Mouse (Mus musculus) liver, embryonic 15.5 days (tissue): ENCODE measurements at regions not wholly inside any gene's neighbourhood (a gene's known extent, or its start where the extent isn't known, plus 50 kb on each side); places are given as distances from the start of the nearest gene placed in this dataset.

Source experiments
- ATAC-seq: fragments of 200-750 bp; cut with Nextera tagmentation; 2 replicates; pipeline ENCODE4 v1.8.0; 2017; ENCODE audit warnings: moderate number of reproducible peaks, mild to moderate bottlenecking, moderate library complexity; ENCODE audit not compliant: insufficient read depth
- H3K27ac ChIP-seq: fragments of 300-500 bp; sonication (generic); replicated peaks from 2 replicates; pipeline ENCODE4 v1.5.1; 2015; ENCODE audit warnings: mild to moderate bottlenecking, inconsistent platforms
- H3K27me3 ChIP-seq: fragments of 300-500 bp; sonication (generic); 2 replicates; pipeline ENCODE4 v1.6.1; 2015; ENCODE audit warnings: mild to moderate bottlenecking, inconsistent platforms
- H3K36me3 ChIP-seq: fragments of 300-500 bp; sonication (generic); replicated peaks from 2 replicates; pipeline ENCODE4 v1.6.1; 2015; ENCODE audit warnings: moderate library complexity, mild to moderate bottlenecking, inconsistent platforms
- H3K4me1 ChIP-seq: fragments of 300-500 bp; sonication (generic); replicated peaks from 2 replicates; pipeline ENCODE4 v1.6.1; 2015; ENCODE audit warnings: inconsistent platforms
- H3K4me2 ChIP-seq: fragments of 300-500 bp; sonication (generic); 2 replicates; pipeline ENCODE4 v1.6.1; 2015; ENCODE audit warnings: moderate library complexity, mild to moderate bottlenecking, inconsistent platforms
- H3K4me3 ChIP-seq: fragments of 300-500 bp; sonication (generic); replicated peaks from 2 replicates; pipeline ENCODE4 v1.5.1; 2015; ENCODE audit warnings: mild to moderate bottlenecking, inconsistent platforms
- H3K9ac ChIP-seq: fragments of 300-500 bp; sonication (generic); 2 replicates; pipeline ENCODE4 v1.6.1; 2015; ENCODE audit warnings: moderate library complexity, mild to moderate bottlenecking, inconsistent platforms
- H3K9me3 ChIP-seq: fragments of 300-500 bp; sonication (generic); replicated peaks from 2 replicates; pipeline ENCODE4 v1.6.1; 2016; ENCODE audit warnings: inconsistent platforms
- WGBS: fragments of 180-500 bp; shearing (Covaris S2); methylation state at CpG from one replicate; pipeline ENCODE4 v1.1.7; 2015; ENCODE audit warnings: mixed read lengths; ENCODE audit not compliant: insufficient replicate concordance; 5-methylcytosine and 5-hydroxymethylcytosine counted together

DNA sequence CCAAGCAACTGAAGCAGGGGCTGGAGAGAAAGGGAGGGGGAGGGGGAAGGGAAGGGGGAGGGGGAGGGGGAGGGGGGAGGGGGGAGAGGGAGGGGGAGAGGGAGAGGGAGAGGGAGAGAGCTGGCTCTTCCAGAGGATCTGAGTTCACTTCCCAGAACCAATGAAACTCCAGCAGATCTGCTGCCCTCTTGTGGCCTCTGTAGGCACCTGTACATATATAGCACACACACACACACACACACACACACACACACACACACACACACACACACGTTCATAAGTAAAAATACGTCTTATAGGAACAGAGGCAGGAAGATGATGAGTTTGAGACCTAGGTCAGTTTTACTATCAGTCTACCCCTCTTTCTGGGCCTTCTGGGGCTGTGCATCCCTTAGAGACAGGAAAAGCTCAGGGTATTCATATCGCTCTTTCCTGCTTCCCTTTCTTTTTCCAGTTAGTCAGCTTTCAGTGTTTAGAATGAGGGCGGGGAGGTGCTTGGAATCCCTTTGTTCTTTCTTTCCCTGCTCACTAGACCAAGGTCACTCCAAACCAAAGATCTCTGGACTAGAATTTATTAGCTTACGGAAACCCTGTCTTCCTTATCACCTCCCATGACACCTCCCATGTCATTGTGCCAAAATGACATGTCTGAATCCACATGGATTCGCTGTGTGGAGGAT, 130.7 kb downstream of the Slc30a10 start:
- ATAC-seq = no peak
- H3K36me3 ChIP-seq = no peaks in the 10 kb centered on the region
- H3K9ac ChIP-seq = no peak overlapping the region
- H3K9me3 ChIP-seq = no peaks in the 10 kb centered on the region
- H3K27ac ChIP-seq = no peak overlapping the region
- H3K4me2 ChIP-seq = no peak overlapping the region
- no peaks in the 10 kb centered on the region for H3K27me3 ChIP-seq
- no peaks in the 10 kb centered on the region for H3K4me1 ChIP-seq
- H3K4me3 ChIP-seq = no peak overlapping the region
- 67% methylated on average over 6 of the region's 6 CpGs for WGBS

DNA sequence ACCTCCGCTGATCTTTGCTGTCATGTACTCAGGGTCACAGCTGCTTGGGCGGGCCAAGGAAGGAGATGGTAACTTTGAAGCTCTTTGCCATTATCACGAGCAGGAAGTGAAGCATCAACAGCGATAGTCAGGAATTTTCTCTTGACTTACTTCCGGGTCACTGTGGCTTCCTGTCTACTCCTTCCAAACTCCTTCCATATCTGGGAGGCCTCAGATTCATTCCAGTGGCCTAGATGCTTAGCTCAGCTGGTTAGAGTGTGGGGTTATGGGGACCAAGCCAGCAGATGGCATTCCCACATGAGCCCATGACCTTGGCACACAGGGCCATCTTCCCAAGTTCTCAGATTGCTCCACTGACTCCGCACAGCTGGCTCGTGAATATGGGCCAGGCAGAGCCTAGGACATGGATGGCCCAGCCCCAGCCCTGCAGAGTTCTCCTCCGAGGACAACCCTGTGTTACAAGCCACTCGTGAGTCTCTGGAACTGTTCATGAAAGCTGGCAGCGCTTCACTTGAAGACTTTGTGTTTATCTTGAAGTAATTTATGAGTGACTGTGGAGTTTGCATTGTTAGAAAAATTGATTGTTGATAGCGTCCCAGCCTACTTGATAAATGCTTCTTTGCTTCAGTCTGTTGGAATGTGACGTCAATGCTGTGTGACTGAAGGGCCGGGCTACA, 133.2 kb downstream of the Slc30a10 start:
- WGBS = 54% methylated on average over 13 of the region's 13 CpGs
- no peak for ATAC-seq

DNA sequence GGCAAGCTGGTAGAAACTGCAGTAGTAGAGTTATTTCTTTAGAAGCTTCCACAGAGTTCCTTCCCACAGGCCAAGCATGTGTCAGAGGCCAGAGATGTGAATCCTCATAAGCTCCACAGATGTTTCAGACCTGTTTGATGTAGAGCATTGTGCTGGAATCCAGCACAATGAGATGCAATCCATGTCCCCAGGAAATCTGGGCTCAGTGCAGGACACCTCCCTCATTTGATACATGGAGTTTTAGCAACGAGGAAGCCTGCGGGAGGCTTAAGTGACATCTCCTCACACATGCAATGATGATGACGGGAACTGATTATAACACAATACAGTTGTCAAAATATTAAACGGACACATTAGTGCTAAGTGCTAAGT, 133.7 kb downstream of the Slc30a10 start:
- Histone ChIP-seq H3K27me3 (no peaks in the 10 kb centered on the region), H3K36me3 (no peaks in the 10 kb centered on the region), H3K4me1 (no peaks in the 10 kb centered on the region), H3K9me3 (no peaks in the 10 kb centered on the region), H3K9ac (no peak overlapping the region), H3K4me2 (no peak overlapping the region), H3K27ac (no peak overlapping the region), H3K4me3 (no peak overlapping the region)
- WGBS = 63% methylated on average over 4 of the region's 4 CpGs
- no peak for ATAC-seq

More for the DNA sequence above, 133.2 kb downstream of the Slc30a10 start:
- Histone ChIP-seq H3K9me3 (no peaks in the 10 kb centered on the region), H3K4me1 (no peaks in the 10 kb centered on the region), H3K9ac (no peak overlapping the region), H3K27ac (no peak overlapping the region), H3K4me2 (no peak overlapping the region), H3K27me3 (no peaks in the 10 kb centered on the region), H3K36me3 (no peaks in the 10 kb centered on the region), H3K4me3 (no peak overlapping the region)

DNA sequence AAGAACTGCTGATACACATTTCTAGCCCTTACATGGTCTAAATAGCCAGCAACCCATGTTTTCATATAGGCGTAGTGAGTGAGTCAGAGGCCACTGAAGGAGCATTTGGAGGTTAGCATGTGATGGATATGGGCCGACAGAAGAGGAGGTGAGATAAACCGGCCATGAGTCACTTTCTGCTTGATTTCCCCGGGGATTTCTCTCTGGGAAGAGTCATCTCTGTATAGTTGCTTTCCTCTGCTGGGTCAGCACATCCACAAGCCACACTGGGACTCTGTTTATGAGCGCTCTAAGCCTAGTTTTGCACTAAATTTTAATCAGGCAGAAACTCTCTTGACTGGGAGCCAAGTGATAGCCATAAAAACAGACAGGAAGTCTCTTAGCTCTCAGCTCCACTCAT, 142.2 kb downstream of the Slc30a10 start:
- Histone ChIP-seq H3K4me1 (no peaks in the 10 kb centered on the region), H3K4me2 (no peak overlapping the region), H3K27ac (no peak overlapping the region), H3K9me3 (no peaks in the 10 kb centered on the region), H3K9ac (no peak overlapping the region), H3K36me3 (no peaks in the 10 kb centered on the region), H3K27me3 (no peaks in the 10 kb centered on the region), H3K4me3 (no peak overlapping the region)
- 50% methylated on average over 5 of the region's 5 CpGs for WGBS
- ATAC-seq = no peak

GRCm38 (mm10) chr1:185598514-185598913, 143.9 kb downstream of the Slc30a10 start:
- Histone ChIP-seq H3K9ac (no peak overlapping the region), H3K4me2 (no peak overlapping the region), H3K36me3 (no peaks in the 10 kb centered on the region), H3K9me3 (no peaks in the 10 kb centered on the region), H3K27me3 (no peaks in the 10 kb centered on the region), H3K27ac (no peak overlapping the region), H3K4me1 (no peaks in the 10 kb centered on the region), H3K4me3 (no peak overlapping the region)
- no peak for ATAC-seq
- 72% methylated on average over 7 of the region's 7 CpGs for WGBS

GRCm38 (mm10) chr1:185601166-185601565, 146.5 kb downstream of the Slc30a10 start:
- Histone ChIP-seq H3K36me3 (no peaks in the 10 kb centered on the region), H3K4me3 (no peak overlapping the region), H3K4me2 (no peak overlapping the region), H3K9me3 (no peaks in the 10 kb centered on the region), H3K27ac (no peak overlapping the region), H3K9ac (no peak overlapping the region), H3K27me3 (no peaks in the 10 kb centered on the region), H3K4me1 (no peaks in the 10 kb centered on the region)
- WGBS = 60% methylated on average over 1 of the region's 1 CpGs
- ATAC-seq = no peak

DNA sequence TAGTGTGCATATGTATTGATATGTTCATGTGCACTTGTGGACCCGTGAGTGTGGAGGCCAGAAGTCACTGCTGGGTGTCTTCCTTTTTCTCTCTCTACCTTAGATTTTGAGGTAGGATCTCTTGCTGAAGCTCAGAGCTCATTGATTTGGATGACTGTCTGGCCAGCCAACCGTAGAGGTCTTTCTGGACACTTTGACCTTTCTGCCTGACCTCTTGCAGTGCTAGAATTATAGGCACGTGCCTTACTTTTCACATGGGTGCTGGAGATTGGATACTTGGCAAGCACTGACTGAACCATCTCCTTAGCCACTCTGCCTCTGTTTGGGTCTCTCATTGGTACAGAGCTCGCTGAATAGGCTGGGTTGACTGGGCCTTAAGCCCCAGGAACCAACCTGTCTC, 151.3 kb downstream of the Slc30a10 start:
- WGBS = 54% methylated on average over 4 of the region's 4 CpGs

GRCm38 (mm10) chr1:185607611-185608010, 153.0 kb downstream of the Slc30a10 start:
- Histone ChIP-seq H3K4me3 (no peak overlapping the region), H3K36me3 (no peaks in the 10 kb centered on the region), H3K27ac (no peak overlapping the region), H3K9ac (no peak overlapping the region), H3K27me3 (no peaks in the 10 kb centered on the region), H3K9me3 (no peaks in the 10 kb centered on the region), H3K4me1 (no peaks in the 10 kb centered on the region), H3K4me2 (no peak overlapping the region)
- WGBS = 51% methylated on average over 5 of the region's 5 CpGs
- no peak for ATAC-seq

More for the DNA sequence above, 151.3 kb downstream of the Slc30a10 start:
- Histone ChIP-seq H3K27me3 (no peaks in the 10 kb centered on the region), H3K9ac (no peak overlapping the region), H3K36me3 (no peaks in the 10 kb centered on the region), H3K4me3 (no peak overlapping the region), H3K27ac (no peak overlapping the region), H3K4me2 (no peak overlapping the region), H3K9me3 (no peaks in the 10 kb centered on the region), H3K4me1 (no peaks in the 10 kb centered on the region)
- ATAC-seq = no peak

DNA sequence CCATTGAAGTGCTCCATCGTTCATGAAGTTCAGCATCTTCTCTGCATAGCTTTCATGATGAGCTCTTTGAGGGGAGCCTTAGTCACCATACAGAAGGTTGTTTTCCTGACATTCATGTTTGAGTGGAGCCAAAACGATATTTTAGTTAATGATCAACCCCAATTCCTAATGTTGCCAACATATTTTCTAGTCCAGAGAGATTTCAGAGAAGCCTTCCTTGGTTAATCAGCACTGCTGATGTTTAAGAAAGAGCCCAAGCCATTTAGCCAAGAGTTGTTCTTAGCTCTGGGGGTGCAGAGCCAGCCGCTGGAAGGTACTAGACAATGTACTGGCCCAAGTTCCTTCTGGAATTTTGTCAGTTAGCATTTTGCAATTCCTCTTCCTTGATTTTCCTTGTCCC, 153.8 kb downstream of the Slc30a10 start:
- Histone ChIP-seq H3K4me2 (no peak overlapping the region), H3K9ac (no peak overlapping the region), H3K27me3 (no peaks in the 10 kb centered on the region), H3K9me3 (no peaks in the 10 kb centered on the region), H3K4me1 (no peaks in the 10 kb centered on the region), H3K36me3 (no peaks in the 10 kb centered on the region), H3K27ac (no peak overlapping the region), H3K4me3 (no peak overlapping the region)
- 54% methylated on average over 3 of the region's 3 CpGs for WGBS
- no peak for ATAC-seq

- Histone ChIP-seq H3K9ac (no peak overlapping the region), H3K36me3 (no peaks in the 10 kb centered on the region), H3K9me3 (no peaks in the 10 kb centered on the region), H3K27ac (no peak overlapping the region), H3K4me3 (no peak overlapping the region), H3K4me1 (no peaks in the 10 kb centered on the region), H3K4me2 (no peak overlapping the region), H3K27me3 (no peaks in the 10 kb centered on the region)
- no peak for ATAC-seq
- 55% methylated on average over 3 of the region's 3 CpGs for WGBS
Observed at GRCm38 (mm10) chr1:185610586-185610985, 155.9 kb downstream of the Slc30a10 start.

GRCm38 (mm10) chr1:185615819-185616429, 161.3 kb downstream of the Slc30a10 start:
- ATAC-seq = no peak
- Histone ChIP-seq H3K36me3 (no peaks in the 10 kb centered on the region), H3K9ac (no peak overlapping the region), H3K4me2 (no peak overlapping the region), H3K27ac (no peak overlapping the region), H3K27me3 (no peaks in the 10 kb centered on the region), H3K9me3 (no peaks in the 10 kb centered on the region), H3K4me3 (no peak overlapping the region), H3K4me1 (no peaks in the 10 kb centered on the region)
- WGBS = 29% methylated on average over 10 of the region's 10 CpGs
